Mouse (Mus musculus) yolk sac, embryonic 10.5 days (tissue): ENCODE measurements at regions not wholly inside any gene's neighbourhood (a gene's known extent, or its start where the extent isn't known, plus 50 kb on each side); places are given as distances from the start of the nearest gene placed in this dataset.

Source experiments
- DNase-seq: peaks from one replicate; pipeline ENCODE4 v3.0.0-alpha.2; 2017; ENCODE audit warnings: low spot score

GRCm38 (mm10) chr9:30021981-30022380 is 59.0 kb upstream of the Ntm start:
- DNase-seq, result no peak

- DNase-seq, result no peak
Observed at GRCm38 (mm10) chr9:30025275-30025674, 62.3 kb upstream of the Ntm start.

- no peak for DNase-seq
Observed at GRCm38 (mm10) chr9:30026939-30027338, 64.0 kb upstream of the Ntm start.

GRCm38 (mm10) chr9:30040396-30040795 is 77.5 kb upstream of the Ntm start:
- DNase-seq, result no peak

GRCm38 (mm10) chr9:30064551-30064950 is 101.6 kb upstream of the Ntm start:
- no peak for DNase-seq

GRCm38 (mm10) chr9:30067980-30068379 is 105.0 kb upstream of the Ntm start:
- no peak for DNase-seq

GRCm38 (mm10) chr9:30075233-30075632 is 112.3 kb upstream of the Ntm start:
- DNase-seq, result no peak

- no peak for DNase-seq
Observed at GRCm38 (mm10) chr9:30076006-30076405, 113.1 kb upstream of the Ntm start.

GRCm38 (mm10) chr9:30076482-30076881 is 113.5 kb upstream of the Ntm start:
- no peak for DNase-seq

GRCm38 (mm10) chr9:30101942-30102341 is 139.0 kb upstream of the Ntm start:
- no peak for DNase-seq

GRCm38 (mm10) chr9:30122371-30122770 is 159.4 kb upstream of the Ntm start:
- DNase-seq, result no peak

GRCm38 (mm10) chr9:30129151-30129550 is 166.2 kb upstream of the Ntm start:
- DNase-seq, result no peak

GRCm38 (mm10) chr9:30131626-30132025 is 168.7 kb upstream of the Ntm start:
- DNase-seq, result no peak

GRCm38 (mm10) chr9:30134303-30134702 is 171.4 kb upstream of the Ntm start:
- no peak for DNase-seq

- DNase-seq, result peak; percentile 29
Observed at GRCm38 (mm10) chr9:30137611-30138287, 174.8 kb upstream of the Ntm start.

- DNase-seq, result no peak
Observed at GRCm38 (mm10) chr9:30140188-30140587, 177.2 kb upstream of the Ntm start.

GRCm38 (mm10) chr9:30141186-30141585 is 178.2 kb upstream of the Ntm start:
- DNase-seq, result no peak

- DNase-seq, result no peak
Observed at GRCm38 (mm10) chr9:30142806-30143458, 180.0 kb upstream of the Ntm start.

- no peak for DNase-seq
Observed at GRCm38 (mm10) chr9:30149481-30150468, 186.8 kb upstream of the Ntm start.

GRCm38 (mm10) chr9:30151173-30151572 is 188.2 kb upstream of the Ntm start:
- no peak for DNase-seq

GRCm38 (mm10) chr9:30166235-30166752 is 203.4 kb upstream of the Ntm start:
- DNase-seq, result no peak

- no peak for DNase-seq
Observed at GRCm38 (mm10) chr9:30167223-30167622, 204.3 kb upstream of the Ntm start.
